8 mouse cellular contexts compared by ENCODE assay signal in the genomic region with DNA sequence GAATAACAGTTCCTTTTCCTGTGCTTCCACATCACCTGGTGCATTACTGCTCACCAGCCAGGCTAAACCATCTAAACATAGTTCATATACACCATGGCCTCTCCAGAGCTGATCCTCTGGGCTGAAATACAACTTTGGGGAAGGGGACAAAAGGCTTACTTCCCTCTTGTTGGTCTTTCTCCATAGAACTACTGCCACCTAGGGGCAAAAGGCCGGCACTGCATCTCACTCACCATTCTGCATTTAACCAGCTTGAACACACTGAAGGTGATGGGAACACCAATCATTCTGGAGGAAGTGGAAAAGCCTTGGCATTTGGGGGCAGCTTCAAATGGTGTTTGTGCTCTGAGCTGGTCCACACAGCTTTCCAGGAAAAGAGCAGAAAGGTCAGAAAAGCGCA. TPM values are rescaled to one million over a fixed set of nuclear protein-coding genes. Genes with fewer than 3 reads are reported as not detected.
DNase-seq lines count a peak whose midpoint lies in the region; ATAC-seq and TF ChIP-seq lines count a peak whose summit lies in the region.

No protein-coding gene starts in this region.

- no peak overlapping the region for H3K9ac ChIP-seq in intestine, embryonic 14.5 days (ENCODE audit: low read length)
- H3K9ac ChIP-seq in intestine, embryonic 16.5 days (ENCODE audit: low read depth, low read length), result no peak overlapping the region

- no peak overlapping the region for H3K4me3 ChIP-seq in intestine, embryonic 14.5 days (ENCODE audit: low read depth, low read length)
- H3K4me3 ChIP-seq in intestine, embryonic 16.5 days (ENCODE audit: low read length), result no peak overlapping the region
- H3K4me3 ChIP-seq in gastrocnemius, adult 2 months, result peak overlapping the region; percentile 93; the same call in 1 of the 2 replicates

- peaks cover 27% of the 10 kb centered on the region for H3K36me3 ChIP-seq in intestine, embryonic 14.5 days (ENCODE audit: control insufficient read depth, insufficient read depth, low read length)
- no peaks in the 10 kb centered on the region; the same call in 1 of the 2 replicates for H3K36me3 ChIP-seq in intestine, embryonic 16.5 days (ENCODE audit: control insufficient read depth, insufficient read depth, low read length)

- peak; percentile 94 for DNase-seq in intestine, embryonic 14.5 days (ENCODE audit: low spot score)
- peak; percentile 92 to 96 for DNase-seq in cerebellum, postnatal 10 days
- peak; percentile 81 for DNase-seq in gastrocnemius, adult 2 months
- DNase-seq in induced T-regulatory cell, adult 2 months (ENCODE audit: low read depth), result peak; percentile 93
- DNase-seq in left cerebral cortex, postnatal 4 days, result peak; percentile 85
- DNase-seq in spleen, postnatal 4 days (ENCODE audit: low spot score in 2 of 2), result peak; percentile 84 to 93

- H3K4me1 ChIP-seq in intestine, embryonic 14.5 days (replicated peaks; ENCODE audit: control insufficient read depth, insufficient read depth, low read length), result peaks cover 33% of the 10 kb centered on the region
- H3K4me1 ChIP-seq in intestine, embryonic 16.5 days (ENCODE audit: control insufficient read depth, insufficient read depth, low read length), result peaks cover 42% of the 10 kb centered on the region

- 38% methylated on average over 2 of the region's 2 CpGs for WGBS in intestine, embryonic 14.5 days
- 29% methylated on average over 2 of the region's 2 CpGs for WGBS in intestine, embryonic 16.5 days

- peak; percentile 96 for TF ChIP-seq CTCF in gastrocnemius, adult 2 months (IDR thresholded peaks at IDR 0.05)

- peak overlapping the region; percentile 72; the same call in 1 of the 2 replicates for H3K4me2 ChIP-seq in intestine, embryonic 14.5 days (ENCODE audit: low read length)
- H3K4me2 ChIP-seq in intestine, embryonic 16.5 days (ENCODE audit: low read depth, low read length), result no peak overlapping the region

- H3K27ac ChIP-seq in intestine, embryonic 14.5 days (ENCODE audit: low read depth), result no peak overlapping the region
- H3K27ac ChIP-seq in intestine, embryonic 16.5 days (ENCODE audit: low read length), result no peak overlapping the region
- peak overlapping the region; percentile 63; the same call in 1 of the 2 replicates for H3K27ac ChIP-seq in gastrocnemius, adult 2 months

- H3K27me3 ChIP-seq in intestine, embryonic 14.5 days (replicated peaks; ENCODE audit: control insufficient read depth, insufficient read depth, low read length), result no peaks in the 10 kb centered on the region
- no peaks in the 10 kb centered on the region for H3K27me3 ChIP-seq in intestine, embryonic 16.5 days (replicated peaks; ENCODE audit: control insufficient read depth, insufficient read depth, low read length)

- intact Hi-C loops in gastrocnemius, adult 2 months (cut with DNase I), result loop anchor here (2.0 kb wide), 2 partner anchors 46 to 72 kb away; no protein-coding TSS in a partner anchor
- intact Hi-C loops in left cerebral cortex, postnatal 4 days (cut with DNase I), result no loop called here

- no peak for ATAC-seq in intestine, embryonic 14.5 days (replicated peaks; ENCODE audit: low FRiP score, low TSS enrichment, low read depth)
- no peak for ATAC-seq in intestine, embryonic 16.5 days
- ATAC-seq in monocyte, adult 5-6 weeks (replicated peaks; ENCODE audit: insufficient number of reproducible peaks, low FRiP score, low TSS enrichment, poor library complexity, severe bottlenecking), result peak; percentile 58

- no peaks in the 10 kb centered on the region for H3K9me3 ChIP-seq in intestine, embryonic 14.5 days (ENCODE audit: control insufficient read depth, low read length)
- H3K9me3 ChIP-seq in intestine, embryonic 16.5 days (ENCODE audit: control insufficient read depth, low read length), result no peaks in the 10 kb centered on the region

RNA-seq across cellular contexts. Expression of a gene that starts 2.5 kb away (rescaled TPM):
- polyA plus RNA-seq in intestine, embryonic 14.5 days (2014; fragmentation: Nextera tagmentation; extraction: Ambion mirVana), result 20.1 and 24.9 TPM in 2 replicates
- polyA plus RNA-seq in intestine, embryonic 16.5 days (2015; fragmentation: Nextera tagmentation; extraction: Ambion mirVana), result 142 and 168 TPM in 2 replicates
- 10 to 100 TPM in 1 of 2 experiments, 1 to 10 TPM in 1; 8.2 to 14.6 TPM for total RNA-seq in gastrocnemius, adult 2 months (2021)
- total RNA-seq in left cerebral cortex, postnatal 4 days (2021), result 10 to 100 TPM; 22.2 to 27.5 TPM
- 9.8 to 27.9 TPM (median 17.7 TPM) in 3 replicates for total RNA-seq in monocyte, adult 5-6 weeks (2017)

RNA-seq across cellular contexts. Expression of a gene that starts 2.7 kb away (rescaled TPM):
- polyA plus RNA-seq in intestine, embryonic 14.5 days (2014; fragmentation: Nextera tagmentation; extraction: Ambion mirVana), result 240 and 245 TPM in 2 replicates
- 162 and 177 TPM in 2 replicates for polyA plus RNA-seq in intestine, embryonic 16.5 days (2015; fragmentation: Nextera tagmentation; extraction: Ambion mirVana)
- 10 to 100 TPM; 46.4 to 49.8 TPM for total RNA-seq in gastrocnemius, adult 2 months (2021)
- total RNA-seq in left cerebral cortex, postnatal 4 days (2021), result 100 to 1,000 TPM in 1 of 2 experiments, 10 to 100 TPM in 1; 87.8 to 103 TPM
- 44.2 to 65.5 TPM (median 46.9 TPM) in 3 replicates for total RNA-seq in monocyte, adult 5-6 weeks (2017)

RNA-seq across cellular contexts. Expression of a gene that starts 46.8 kb away (rescaled TPM):
- 89.8 and 92.7 TPM in 2 replicates for polyA plus RNA-seq in intestine, embryonic 14.5 days (2014; fragmentation: Nextera tagmentation; extraction: Ambion mirVana)
- polyA plus RNA-seq in intestine, embryonic 16.5 days (2015; fragmentation: Nextera tagmentation; extraction: Ambion mirVana), result 73.5 and 74.6 TPM in 2 replicates
- total RNA-seq in gastrocnemius, adult 2 months (2021), result 10 to 100 TPM; 61.8 to 76.6 TPM
- 10 to 100 TPM; 60.4 to 67.1 TPM for total RNA-seq in left cerebral cortex, postnatal 4 days (2021)
- total RNA-seq in monocyte, adult 5-6 weeks (2017), result 55.0 to 89.8 TPM (median 63.5 TPM) in 3 replicates
